Mouse (Mus musculus) thymus, postnatal 36 days (tissue): ENCODE data around the gene Sdf2.
A peak's percentile ranks its signal among the peaks of the same experiment; 100 is the strongest.

Experiments used
- DNase-seq, 2 experiments: peaks; one replicate each; pipeline ENCODE4 v3.0.0; 2022; ENCODE audit warnings: mixed read lengths in 2 of 2

Gene Sdf2

DNA sequence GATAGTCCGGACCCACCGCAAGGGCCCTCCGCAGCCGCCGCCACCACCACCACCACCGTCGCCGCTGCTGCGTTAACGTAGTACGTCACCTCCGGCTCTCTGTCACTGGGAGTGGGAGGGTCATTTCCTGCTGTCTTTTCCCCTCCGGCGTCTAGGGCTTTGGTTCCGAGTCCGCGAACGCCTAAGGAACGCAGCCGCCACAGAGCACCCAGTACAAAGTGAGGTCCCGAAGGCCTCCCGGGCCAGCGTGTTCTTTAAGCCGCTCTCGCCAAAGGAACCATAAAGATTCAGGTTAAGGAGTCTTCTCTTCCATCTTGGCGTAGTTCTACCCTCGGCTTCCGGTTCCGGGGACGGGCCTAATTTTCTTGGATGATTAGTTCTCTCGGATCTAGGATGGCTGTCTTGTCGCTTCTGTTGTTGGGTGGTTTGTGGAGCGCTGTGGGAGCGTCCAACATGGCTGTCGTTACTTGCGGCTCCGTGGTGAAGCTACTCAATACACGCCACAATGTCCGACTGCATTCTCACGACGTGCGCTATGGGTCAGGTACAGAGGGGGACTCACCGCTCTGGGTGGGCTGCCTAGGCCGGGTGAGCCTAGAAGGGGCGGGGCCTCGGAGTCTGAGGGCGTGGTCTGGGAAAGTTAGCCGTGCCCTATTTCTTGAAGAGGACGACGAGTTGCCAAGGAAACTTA, at the start of gene Sdf2, which contains the start of gene Supt6:
Gene Sdf2, plus strand, starts transcription at position 120 of the 691 bp plus-strand sequence.
Gene Supt6, minus strand, starts transcription at position 361 of the 691 bp plus-strand sequence.
- peak; percentile 85 to 88 for DNase-seq

DNA sequence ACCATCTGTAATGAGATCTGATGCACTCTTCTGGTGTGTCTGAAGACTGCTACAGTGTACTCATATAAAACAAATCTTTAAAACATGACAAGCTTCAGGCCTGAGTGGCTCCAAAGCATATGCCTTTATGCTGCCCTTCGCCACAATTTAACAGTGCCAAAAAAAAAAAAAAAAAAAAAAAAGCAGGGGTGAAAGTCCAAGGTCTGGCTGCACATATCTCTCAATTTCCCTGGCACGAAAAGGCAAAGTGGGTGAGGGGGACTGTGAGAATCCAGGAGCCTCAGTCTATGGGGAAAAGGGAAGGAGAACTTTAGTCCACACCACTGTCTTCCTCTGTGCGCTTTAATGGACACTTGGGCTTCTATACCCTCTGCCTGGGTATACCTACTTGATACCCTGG, 43.2 kb upstream of the Sdf2 start:
- no peak for DNase-seq

DNA sequence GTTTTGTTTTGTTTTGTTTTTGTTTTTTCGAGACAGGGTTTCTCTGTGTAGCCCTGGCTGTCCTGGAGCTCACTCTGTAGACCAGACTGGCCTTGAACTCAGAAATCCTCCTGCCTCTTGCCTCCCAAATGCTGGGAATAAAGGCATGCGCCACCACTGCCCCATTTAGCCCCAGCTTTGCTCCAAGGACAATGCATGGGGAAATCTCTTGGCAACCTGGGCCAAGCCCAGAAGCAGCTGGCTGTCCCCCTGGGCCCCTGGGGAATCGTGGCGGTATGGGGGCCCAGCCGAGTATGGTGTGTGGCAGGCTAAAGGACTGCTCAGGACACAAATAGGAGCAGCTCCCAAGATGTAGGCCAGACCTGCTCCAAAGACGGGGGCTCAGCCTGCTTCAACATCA, 41.3 kb upstream of the Sdf2 start:
- no peak for DNase-seq

DNA sequence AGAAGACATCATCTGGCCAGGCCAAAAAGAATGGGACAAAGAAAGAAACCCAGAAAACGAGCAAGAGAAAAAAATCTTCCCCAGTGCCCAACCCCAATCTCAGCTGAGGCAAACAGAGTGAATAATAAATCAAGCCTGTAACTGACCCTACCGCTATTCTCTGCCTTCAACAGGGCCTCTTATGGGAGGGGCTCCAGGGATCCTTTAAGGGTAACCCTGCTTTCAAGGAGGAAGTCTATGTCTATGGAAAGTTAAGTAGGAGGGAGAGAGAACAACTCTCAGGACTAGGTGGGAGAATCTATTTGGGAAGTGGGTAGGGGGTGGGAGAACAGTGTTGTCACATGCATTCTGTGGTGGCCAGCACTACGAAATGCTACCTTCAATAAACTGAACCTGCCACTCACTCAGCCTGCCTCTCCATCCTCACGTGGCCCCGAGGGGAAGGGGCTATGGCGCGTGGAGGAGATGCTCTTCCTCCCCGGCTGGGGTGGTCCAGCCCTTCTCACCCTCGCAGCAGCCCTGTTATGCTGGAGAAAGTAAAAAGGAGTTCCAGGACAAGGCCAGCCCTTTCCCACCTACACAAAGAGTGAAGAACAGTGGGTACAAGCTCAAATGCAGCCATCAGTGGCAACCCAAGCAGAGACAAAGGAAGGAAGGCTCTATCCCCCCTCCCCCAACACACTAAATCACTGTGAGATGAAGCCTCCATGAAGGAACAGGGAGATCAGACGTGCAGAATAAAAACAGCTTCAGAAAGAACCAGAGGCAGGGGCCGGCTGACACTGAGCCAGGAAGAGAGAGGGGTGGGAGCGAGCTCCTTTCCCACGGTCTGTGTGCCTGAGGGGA, 40.0 kb upstream of the Sdf2 start:
- DNase-seq: no peak

DNA sequence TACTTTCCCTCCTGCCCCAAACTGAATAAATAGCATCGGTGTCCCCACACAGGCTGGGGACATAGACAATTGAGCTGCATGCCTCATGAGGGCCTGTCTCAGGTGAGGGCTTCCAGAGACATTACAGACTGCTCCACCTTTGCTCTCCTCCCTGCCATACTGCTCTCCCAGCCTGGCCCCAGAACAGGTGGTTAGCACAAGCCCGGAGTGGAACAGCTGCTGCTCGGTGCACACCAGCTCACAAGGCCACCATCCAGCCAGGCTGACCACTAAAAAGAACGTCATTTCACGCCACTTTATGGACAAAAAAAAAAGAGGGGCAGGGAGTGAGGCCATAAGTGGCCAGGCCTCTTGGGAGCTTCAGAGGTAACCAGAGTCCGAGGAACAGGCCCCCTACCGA, 38.4 kb upstream of the Sdf2 start:
- no peak for DNase-seq

DNA sequence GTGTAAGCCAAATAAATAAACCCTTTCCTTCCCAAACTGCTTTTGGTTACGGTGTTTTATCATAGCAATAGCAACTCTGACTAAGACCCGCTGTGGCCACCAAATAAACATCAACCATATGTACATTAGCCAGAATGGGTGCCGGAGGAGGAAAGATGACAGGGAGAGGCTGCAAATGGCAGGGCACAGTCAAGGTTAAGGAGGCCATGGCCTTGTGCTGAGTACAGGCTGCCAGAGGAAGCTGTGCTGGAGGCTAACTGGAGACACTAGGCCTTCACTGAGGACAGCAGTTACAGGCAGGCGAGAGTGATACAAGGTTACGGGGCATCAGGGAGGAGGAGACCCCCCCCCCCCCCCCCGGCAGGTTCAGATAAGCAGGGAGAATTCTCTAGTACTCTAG, 35.7 kb upstream of the Sdf2 start:
- DNase-seq: no peak

DNA sequence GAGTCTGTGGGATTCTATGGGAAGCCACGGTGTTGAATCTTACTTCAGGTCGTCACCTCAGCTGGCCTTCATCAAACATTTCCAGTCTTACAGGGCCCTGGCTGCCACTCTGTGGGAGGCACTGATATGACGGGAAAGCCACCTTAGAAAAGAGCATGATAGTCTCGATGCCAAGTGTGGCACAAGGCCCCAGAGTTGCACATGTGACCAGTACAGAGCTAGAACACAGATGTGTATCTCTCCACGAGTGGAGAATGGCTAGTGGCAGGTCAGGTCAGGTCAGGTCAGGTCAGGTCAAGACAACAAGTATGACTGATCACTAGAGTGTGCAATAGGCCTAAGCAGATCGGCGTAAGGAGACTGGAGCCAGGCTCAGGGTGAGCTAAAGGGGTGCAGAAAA, 34.9 kb upstream of the Sdf2 start:
- DNase-seq: no peak

DNA sequence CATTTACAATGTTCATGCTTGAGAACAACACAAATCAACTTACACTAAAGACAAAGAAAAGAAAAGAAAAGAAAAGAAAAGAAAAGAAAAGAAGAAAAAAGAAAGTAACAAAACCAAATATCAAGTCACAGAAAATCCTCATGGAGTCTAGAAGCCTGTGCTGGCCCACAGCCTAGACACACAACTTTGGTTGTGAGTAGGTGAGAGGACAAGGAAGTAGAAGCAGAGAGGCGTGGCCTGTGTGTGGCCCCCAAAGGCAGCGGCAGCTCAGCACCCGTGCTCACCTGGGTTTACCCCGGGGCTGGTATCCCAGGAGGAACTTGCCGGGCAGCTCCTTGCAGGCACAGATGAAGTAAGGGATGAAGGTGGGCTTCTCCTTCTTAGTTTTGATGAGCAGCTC, 34.0 kb upstream of the Sdf2 start:
- DNase-seq: no peak

DNA sequence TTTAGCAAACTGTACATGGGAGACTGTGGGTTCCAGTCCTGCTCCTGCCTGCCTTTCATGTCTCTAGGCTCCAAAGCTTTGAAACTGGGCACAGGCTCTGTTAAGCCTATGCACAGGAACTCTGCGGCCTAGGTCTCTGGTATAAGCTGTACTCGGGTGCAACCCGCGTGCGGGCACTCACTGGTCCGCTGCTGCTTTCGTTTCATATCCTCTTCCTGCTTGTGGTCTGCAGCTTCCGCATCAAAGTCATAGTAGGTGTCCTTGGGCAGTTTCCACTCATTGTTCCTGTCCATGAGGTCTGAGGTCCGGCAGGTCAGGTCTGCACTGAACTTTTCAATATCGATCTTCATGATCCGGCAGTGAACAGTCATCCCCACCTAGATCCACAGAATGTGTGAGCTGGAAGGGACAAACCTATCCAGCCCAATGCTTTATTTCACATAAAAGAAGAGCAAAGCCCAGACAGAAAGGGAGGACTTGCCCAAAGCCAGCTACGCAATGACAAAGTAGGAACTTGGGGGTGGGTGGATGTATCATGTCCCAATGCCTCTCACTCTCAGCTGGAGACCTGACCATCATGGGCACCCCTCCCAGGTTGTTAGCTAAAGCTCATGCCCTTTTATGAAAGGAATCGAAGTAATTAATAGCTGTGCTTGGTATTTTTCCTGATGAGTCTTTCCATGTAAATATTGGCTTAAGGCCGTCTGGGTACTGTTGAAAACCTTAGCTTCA, 32.3 kb upstream of the Sdf2 start:
- DNase-seq: peak in 1 of 2 experiments; percentile 9

DNA sequence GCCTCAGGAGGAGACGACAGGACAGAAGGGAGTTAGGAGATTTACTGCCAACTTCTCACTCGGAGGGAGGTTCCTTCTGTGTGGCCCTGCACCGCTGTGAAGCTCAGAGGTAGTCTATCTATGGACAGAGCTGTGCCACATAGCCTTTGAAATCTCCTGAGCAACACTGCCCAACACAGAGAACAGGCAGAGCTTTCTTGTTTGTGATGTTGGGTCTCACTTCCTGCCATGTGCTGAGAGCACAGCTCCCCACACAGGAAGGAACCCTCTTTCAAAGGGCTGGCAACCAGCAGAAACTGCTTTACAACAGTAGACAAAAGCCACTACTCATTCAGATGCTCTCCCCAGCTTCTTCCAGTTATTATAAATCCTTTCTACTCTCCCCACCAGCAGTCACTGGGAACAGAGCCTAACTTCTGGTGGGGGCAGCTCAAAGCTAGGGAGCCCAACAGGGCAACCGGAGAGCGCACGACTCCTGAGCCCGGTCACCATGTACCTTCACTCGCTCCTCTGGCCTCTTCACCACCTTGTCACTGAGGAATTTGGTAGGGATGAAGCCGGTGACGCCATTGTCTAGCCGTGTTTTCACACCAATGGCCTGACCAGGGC, 29.7 kb upstream of the Sdf2 start:
- peak; percentile 35 to 41 for DNase-seq

DNA sequence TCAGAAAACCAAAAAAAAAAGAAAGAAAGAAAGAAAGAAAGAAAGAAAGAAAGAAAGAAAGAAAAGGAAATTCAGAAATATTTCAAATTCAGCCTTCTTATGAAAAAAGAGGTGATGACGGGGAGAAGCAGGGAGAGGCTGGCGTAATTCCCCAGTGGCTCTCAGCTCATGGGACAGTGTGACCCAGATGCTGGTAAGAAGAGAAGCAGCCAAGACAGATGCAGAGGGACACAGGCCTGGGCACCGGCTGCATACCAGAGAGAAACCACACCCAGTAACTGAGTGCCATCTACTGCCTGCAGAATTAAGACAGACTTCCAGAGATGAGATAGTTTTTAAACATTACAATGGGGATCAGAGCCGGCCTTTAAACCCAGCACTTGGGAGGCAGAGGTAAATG, 22.0 kb upstream of the Sdf2 start:
- DNase-seq: no peak

DNA sequence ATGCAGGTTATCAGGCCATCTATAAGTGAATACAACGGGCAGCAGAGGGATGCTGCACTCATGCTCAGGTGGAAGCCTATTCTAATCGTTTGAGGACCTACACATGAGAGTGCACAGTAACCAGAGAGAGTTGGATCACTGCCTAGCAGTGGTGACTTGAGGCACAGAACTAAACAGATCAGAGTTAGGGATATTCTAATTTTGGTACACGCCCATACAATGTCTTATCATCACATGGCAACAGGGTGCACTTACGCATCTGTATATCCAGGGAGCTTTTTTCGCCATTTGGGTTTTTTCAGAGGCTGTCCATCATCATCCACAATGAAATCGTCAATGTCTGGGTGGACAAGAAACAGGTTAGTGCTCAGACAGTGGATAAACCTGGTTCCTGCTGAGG, 14.0 kb upstream of the Sdf2 start:
- DNase-seq: no peak

DNA sequence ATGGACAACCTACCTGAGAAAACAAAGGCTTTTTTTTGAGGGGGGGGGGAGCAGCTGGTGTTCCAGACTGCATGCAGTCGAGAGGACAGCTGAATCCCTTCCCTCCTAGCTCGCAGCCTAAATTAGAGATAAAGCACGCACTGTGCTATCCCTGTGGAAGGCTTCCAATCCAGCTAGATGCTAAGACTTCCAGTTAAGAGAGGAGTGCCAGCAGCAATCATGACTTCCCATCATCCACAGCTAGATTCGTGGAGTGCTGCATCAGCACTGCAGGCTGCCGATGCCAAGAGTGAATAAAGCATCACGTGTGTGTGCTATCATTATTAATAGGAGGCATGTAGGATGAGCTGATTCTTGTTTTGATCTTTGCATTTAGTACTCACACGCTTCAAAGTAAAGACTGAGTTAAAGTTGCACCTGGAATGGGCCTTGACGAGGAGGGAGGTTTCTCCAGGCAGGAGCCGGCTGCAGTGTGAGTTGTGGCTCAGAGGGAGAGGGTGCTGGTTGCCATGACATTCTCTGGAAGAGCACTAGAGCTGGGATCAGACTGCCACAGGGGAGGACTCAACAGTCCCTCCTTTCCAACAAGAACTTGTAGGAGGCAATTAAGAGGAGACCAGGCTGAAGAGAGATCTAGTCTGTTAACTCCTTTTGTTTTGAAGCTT, 5.2 kb upstream of the Sdf2 start:
- DNase-seq: no peak

DNA sequence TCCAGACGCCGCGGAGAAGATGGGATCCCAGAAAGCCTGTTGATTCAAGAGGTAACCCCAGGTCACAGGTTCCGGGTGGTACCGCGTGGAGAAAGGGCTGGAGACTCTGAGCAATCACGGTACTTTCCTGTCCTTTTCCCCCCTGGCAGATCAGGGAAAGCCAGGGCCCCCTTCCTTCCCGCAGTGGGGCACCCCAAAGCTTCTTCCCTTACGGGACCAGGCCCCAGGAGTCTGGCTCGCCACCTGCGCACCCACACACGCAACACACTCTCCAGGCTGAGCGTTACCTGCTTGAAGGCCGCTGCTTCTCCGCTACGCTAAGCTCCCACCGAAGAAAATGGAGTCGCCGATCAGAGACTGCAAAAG, 302 bp upstream of the Sdf2 start:
- DNase-seq: no peak

DNA sequence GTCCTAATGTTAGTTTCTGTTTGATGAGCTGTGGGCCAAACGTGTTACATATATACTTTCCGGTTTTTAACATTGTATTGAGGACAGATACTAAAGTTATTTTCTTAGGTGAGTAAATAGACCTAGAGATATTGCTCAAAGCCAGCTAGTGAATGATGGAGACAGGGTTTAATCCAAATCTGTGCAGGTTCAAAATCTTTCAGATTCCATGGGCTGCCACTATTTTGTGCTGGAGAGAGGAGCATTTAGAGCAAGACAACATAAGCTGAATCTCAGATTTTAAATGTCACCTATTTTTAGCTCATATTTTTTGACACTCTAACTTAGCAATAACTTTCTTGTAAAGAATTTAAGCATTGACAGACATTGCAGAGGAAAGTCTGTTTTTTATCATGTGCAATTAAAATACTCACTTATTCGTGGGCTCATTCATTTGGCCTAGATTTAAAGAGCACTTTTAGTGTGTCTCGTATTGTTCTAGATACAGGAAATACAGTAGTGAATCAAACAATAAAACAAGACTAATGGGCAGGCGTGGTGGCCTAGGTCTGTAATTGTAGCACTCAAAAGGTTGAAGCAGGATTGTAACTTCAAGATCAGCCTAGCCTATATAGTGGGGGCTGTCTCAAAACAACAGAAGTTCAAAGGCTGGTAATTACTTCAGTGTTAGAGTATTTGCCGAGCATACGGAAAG, 919 bp downstream of the Sdf2 start:
- DNase-seq: no peak

DNA sequence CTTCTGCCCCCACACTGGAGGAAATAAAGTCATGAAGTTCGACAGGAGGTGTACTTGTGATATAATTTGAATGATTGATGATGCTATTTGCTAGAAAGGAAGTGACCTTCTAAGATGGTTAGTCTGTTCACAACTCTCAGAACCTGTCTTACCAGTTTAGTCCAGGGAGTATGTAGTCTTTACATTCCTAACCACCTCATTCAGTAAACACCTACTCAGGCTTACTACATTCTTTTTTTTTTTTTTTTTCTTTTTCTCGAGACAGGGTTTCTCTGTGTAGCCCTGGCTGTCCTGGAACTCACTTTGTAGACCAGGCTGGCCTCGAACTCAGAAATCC, 1.4 kb downstream of the Sdf2 start:
- no peak for DNase-seq

DNA sequence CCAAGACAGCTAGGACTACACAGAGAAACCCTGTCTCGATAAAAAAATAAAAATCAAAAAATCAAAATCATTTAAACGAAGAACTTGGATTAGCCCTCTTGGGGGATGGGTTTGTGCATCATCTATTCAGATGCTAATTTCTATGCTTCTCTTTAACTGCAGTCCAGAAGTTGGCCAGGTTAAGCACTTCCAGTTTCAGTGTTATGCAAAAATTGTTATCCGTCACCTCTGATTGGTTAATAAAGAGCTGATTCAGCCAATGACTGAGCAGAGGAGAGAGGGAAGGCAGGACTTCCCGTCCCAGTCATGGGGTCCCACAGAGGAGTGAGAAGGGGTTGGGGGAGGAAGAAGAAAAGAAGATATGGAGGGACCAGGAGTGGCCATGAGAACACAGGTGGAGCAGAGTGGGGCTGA, 2.2 kb downstream of the Sdf2 start:
- no peak for DNase-seq

DNA sequence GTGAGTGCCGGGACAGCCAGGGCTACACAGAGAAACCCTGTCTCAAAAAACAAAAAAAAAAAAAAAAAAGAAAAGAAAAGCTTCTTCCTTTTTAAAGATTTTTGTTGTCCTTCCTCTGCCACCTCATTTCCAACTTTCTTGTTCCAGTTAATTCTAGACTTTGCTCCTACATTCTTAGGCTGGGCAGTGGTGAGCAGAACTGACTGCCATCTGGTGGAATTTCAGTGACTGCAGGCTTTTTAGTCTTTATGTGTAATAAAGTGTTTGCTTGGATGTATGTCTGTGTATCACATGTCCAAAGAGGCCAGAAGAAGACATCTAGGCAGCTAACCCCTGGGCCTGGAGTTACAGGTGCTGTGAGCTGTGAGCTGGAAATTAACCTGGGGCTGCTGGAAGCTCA, 11.1 kb downstream of the Sdf2 start:
- DNase-seq: no peak

DNA sequence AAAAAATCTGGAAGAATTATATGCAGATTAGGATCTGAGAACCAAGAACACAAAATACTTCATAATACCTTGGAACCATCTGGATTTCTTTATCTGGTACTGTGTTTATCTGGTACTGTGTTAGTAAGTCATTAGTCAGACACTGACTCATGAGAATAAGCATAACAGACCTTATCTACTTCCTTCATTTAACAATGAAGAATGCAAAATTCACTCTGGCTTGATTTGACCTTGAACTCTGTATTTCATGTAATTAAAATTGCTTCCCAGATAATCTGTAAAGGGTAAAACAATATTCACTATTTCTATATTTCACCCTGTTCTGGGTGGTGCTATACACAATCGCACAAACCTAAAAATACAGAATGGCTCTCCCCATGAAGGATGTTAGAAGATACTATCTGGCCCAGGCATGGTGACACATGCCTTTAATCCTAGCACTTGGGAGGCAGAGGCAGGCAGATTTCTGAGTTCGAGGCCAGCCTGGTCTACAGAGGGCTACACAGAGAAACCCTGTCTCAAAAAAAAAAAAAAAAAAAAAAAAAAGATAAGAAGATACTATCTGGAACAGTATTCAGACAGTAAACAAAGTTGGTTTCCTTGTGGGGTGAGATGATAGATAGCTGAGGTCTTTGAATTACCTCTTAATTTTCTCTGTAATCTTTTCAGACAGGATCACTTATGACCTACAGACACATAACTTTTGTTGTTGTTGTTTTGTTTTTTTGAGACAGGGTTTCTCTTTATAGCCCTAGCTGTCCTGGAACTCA, 15.1 kb downstream of the Sdf2 start:
- no peak for DNase-seq

DNA sequence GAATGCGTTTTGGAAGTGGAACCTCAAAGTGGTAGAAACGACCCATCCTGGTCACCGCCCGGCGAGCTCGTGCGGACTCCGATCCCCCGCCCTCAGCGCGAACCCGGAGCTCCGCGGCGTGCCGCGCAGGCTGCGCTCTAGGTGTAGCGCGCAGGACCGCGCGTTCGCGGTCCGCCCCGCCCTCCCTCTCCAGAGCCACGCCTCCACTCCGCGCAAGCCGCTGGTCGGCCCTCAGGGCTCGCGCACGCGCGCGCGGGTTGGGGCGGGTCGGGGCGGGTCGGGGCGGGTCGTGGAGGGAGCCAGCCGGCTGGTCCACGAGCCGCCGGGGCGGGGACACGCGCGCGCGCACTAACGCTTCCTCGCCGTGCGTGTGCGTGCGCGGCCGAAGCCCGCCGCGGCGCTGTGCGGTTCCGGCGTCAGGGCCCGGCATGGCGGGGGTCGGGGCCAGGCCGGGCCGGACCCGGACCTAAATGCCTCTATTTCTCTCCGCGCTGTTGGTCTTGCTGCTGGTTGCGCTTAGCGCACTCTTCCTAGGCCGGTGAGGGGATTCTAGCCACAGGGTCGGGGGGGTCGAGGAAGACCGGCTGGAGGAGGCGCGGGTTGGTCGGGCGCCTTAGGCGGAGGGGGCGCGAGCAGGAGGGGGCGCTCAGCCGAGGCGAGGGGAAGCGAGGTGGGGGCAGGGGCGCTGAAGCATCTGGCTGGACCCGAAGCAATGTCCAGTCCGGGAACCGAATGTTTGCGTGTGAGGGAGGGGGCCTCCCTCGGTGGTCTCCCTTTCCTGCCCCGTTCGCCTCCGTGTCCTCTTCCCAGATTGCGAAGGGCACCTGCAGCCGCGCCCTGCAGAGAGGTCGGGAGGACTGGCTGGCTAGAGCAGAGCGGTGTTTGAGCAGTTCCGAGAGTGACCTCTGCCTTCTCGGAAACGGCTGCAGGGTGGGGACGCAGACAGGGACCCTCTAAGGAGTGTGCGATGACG, 16.1 kb downstream of the Sdf2 start, which contains the start of gene 2610507B11Rik:
Gene 2610507B11Rik, plus strand, starts transcription at position 373 of the 973 bp plus-strand sequence.
- DNase-seq: peak; percentile 93 to 95
